Mouse (Mus musculus): ENCODE measurements at regions not wholly inside any gene's neighbourhood (a gene's known extent, or its start where the extent isn't known, plus 50 kb on each side); places are given as distances from the start of the nearest gene placed in this dataset.

GRCm38 (mm10) chr3:21349421-21349820 is 727.0 kb upstream of the Tbl1xr1 start:
- TF ChIP-seq CTCF (IDR thresholded peaks at IDR 0.05; ENCODE audit: extremely low read depth, insufficient read depth, insufficient read length, insufficient replicate concordance), result no peak
- no peak for TF ChIP-seq POLR2A (IDR thresholded peaks at IDR 0.05; ENCODE audit: low read depth, low read length)

Data from spleen, adult 2 months (tissue).